Mouse (Mus musculus) MN1 (cell line): Measurements from ENCODE around the gene Abhd15.

ENCODE experiments used
- DNase-seq: peaks from one replicate; pipeline ENCODE4 v3.0.0-alpha.2; 2016; ENCODE audit warnings: low spot score

The Abhd15 gene

DNA sequence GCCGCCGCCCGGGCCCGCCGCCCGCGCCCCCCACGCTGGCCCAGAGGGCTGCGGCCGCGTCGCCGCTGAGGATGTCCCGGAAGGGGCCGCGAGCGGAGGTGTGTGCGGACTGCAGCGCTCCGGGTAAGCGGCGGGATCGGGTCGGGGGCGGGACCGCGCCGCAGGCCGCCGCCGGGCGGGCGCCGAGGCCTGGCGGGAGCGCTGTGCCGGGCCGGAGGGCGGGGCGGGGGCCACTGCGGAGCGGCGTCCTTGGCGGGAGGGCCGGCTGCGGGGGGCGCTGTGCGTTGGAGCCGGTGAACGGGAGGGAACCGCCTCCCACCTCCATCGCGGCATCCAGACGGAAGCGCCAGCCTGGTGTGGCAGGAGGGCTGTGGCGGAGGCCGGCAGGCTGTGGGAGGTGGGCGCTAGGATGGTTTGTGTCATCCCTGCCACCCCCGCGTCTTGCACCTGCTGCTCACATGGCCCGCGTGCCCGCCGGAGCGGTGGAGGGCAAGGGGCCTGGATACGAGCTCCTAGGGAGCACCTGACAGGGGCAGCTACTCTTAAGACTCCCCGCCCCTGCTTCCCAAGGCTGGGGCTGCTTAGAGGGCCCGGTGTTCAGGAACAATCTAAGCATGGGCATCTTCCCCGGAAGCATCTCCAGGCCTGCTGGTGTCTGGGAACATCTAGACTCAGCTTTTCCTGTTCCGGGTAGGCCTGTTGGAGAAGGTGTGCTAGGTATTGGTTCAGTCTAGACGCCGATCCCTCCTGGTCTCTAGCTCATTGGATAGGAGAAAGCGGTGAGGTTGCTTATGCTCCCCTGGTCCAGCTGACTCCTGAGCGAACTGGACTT is 21.2 kb upstream of the Abhd15 start, which contains the start of gene Git1:
Gene Git1, plus strand, starts transcription at position 51 of the 832 bp plus-strand sequence.
- peak; percentile 48 for DNase-seq

DNA sequence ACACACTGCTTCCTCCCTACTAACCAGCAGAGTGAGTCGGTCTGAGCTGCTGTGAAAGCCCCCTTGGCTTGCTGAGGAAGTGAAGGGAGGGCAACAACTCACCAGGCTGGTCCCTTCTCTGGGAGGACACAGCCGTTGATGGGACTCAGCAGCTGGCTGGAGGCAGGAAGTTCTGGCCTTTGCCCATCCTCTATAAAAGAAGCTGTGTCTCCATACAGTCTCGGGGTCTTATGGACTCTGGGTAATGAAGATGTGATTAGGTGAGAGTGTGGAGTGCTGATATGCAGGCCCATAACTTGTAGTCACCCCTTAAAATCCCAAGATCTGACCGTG is 20.6 kb upstream of the Abhd15 start:
- DNase-seq, result no peak

- no peak for DNase-seq
Measured at GRCm38 (mm10) chr11:77494782-77495181, 20.1 kb upstream of the Abhd15 start.

GRCm38 (mm10) chr11:77495507-77495906 is 19.4 kb upstream of the Abhd15 start:
- no peak for DNase-seq

DNA sequence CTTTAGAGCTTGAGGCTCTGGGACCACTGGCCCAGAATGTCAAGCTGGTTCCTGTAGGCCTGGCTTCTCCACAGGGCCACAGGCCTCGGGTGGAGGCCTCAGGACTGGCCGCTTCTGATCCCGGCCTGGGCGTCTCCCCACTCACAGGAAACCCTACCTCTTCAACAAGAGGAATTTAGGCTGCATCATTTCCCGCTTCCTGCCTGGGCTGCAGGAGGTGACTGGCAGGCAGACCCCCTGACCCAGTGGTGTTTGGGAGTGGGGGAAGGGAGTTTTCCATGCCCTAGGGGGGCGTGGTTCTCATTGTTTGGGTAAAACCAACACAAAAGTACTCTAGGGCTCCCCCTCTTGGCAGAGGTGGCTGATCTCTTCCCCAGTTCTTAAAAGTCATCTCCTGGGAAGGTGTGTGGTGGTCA is 17.6 kb upstream of the Abhd15 start:
- DNase-seq, result peak; percentile 70

GRCm38 (mm10) chr11:77497851-77498250 is 17.1 kb upstream of the Abhd15 start:
- DNase-seq, result no peak

DNA sequence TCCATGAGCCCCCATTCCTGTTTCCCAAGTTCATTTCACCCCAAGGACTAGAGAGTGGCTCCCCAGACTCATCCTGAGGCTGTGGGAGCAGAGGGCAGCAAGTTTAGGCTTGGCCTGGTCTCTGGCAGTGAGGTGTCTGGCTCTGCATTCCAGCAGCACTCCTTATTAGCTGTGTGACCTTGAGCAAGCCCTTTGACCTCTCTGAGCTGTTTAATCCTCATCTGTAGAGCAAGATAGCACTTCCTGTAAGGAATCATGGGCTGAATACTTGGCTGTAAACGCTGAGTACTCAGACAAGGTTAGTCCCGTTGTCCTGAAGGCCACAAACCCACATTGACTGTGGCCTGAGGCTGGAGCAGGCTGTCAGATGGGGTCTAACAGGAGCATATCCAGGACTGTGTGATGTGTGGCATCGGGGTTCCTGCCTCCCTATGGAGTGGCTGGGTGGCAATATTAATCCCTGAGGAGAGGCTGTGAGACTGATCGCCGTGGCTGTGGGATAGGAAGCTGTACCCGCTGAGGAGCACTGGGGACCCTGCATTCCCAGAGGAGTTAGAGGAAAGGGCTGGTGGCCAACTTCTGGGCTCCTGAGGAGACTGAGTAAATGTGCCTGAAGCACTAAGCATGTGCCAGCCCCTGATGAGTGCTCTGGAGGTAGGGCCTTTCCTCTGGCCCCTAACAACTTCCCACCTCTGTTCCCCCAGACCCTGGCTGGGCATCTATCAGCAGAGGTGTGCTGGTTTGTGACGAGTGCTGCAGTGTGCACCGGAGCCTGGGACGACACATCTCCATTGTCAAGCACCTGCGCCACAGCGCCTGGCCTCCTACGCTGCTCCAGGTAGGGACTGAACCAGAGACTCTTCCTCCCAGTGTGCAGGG is 16.4 kb upstream of the Abhd15 start:
- DNase-seq, result no peak

DNA sequence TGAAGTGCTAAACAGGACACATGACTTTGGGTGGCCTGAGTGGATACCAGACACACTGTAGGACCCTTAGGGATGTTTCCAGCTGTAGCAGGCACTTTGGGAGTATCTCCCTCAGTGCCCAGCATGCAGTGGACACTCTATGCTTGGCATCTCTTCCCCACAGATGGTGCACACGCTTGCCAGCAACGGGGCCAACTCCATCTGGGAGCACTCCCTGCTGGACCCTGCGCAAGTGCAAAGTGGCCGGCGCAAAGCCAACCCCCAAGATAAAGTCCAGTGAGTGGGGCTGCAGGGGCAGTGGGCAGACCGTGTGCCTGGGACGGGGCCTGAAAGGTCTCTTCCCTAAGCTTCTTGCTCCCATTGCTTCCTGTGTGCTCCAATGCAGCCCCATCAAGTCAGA is 15.6 kb upstream of the Abhd15 start:
- DNase-seq, result no peak

- peak; percentile 56 for DNase-seq
Measured at GRCm38 (mm10) chr11:77500361-77501325, 14.3 kb upstream of the Abhd15 start.

DNA sequence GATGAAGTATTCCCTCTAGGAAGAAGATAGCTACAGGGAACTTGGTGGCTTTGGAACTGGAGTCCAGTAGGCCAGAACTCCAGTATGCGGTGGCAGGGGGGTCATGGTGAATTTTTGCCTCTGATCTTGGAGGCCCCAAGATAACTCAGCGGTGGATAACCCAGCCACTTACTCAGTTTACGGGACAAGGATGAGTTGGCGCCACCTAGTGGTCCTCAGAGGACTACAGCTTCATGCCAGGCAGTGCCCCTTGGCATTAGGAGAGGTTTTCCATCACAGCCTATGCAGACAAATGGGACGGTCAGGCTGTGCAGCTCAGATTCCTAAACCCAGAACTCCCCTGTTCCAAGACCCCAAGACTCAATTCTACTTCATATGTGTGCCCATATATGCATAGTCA is 13.5 kb upstream of the Abhd15 start:
- peak; percentile 86 for DNase-seq

DNA sequence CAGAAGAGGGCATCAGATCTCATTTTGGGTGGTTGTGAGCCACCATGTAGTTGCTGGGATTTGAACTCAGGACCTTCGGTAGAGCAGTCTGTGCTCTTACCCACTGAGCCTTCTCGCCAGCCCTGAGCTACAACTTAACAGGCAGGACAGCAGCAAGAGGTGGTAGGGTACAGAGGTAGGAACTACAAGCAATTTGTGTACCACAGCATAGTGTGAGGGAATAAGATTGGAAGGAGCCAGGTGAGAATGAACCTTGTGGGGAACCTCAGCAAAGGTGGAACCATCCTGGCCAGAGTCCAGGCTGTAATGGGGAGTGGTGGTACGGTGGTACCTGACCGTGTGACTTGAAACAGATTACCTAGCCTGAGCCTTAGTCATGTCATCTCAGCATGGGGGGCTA is 12.9 kb upstream of the Abhd15 start:
- DNase-seq, result no peak

GRCm38 (mm10) chr11:77502481-77502880 is 12.4 kb upstream of the Abhd15 start:
- DNase-seq, result no peak

GRCm38 (mm10) chr11:77503511-77503910 is 11.4 kb upstream of the Abhd15 start:
- peak; percentile 55 for DNase-seq

- DNase-seq, result no peak
Measured at GRCm38 (mm10) chr11:77504377-77504776, 10.5 kb upstream of the Abhd15 start.

DNA sequence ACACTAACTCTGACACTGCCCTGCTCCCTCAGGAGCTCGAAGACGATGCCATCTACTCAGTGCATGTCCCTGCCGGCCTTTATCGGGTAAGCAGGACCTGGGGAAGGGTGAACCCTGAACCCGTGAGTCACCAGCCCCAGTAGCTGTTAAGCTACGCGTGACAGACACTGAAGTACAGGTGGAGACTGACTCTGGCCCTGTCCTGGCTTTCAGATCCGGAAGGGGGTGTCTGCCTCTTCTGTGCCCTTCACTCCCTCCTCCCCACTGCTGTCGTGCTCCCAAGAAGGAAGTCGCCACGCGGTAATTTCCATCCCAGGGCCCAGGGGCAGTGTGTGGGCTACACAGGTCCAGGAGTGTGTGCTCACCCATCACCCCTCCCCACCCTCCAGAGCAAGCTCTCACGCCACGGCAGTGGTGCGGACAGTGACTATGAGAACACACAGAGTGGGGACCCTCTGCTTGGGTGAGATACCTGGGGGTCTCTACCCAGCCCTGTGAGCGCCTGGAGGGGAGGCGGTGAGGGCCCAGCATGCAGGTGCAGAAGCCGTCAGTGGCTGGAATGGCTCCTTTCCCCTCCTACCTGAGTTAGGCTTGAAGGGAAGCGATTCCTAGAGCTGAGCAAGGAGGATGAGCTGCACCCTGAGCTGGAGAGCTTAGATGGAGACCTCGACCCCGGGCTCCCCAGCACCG is 9.5 kb upstream of the Abhd15 start:
- DNase-seq, result no peak

- DNase-seq, result no peak
Measured at GRCm38 (mm10) chr11:77506273-77506672, 8.6 kb upstream of the Abhd15 start.

- DNase-seq, result no peak
Measured at GRCm38 (mm10) chr11:77506941-77507340, 8.0 kb upstream of the Abhd15 start.

- no peak for DNase-seq
Measured at GRCm38 (mm10) chr11:77507426-77507825, 7.5 kb upstream of the Abhd15 start.

GRCm38 (mm10) chr11:77508068-77509021 is 6.6 kb upstream of the Abhd15 start:
- peak; percentile 87 for DNase-seq

GRCm38 (mm10) chr11:77511336-77511735 is 3.6 kb upstream of the Abhd15 start:
- DNase-seq, result no peak
